Mouse (Mus musculus) spleen, adult 2 months (tissue): ENCODE measurements at regions not wholly inside any gene's neighbourhood (a gene's known extent, or its start where the extent isn't known, plus 50 kb on each side); places are given as distances from the start of the nearest gene placed in this dataset.

Experiments
- CTCF ChIP-seq: fragments of 200-500 bp; IDR thresholded peaks from 2 replicates; pipeline ENCODE4 v1.5.1; 2011; ENCODE audit warnings: mild to moderate bottlenecking, inconsistent platforms; ENCODE audit not compliant: insufficient read depth, insufficient read length, insufficient replicate concordance; ENCODE audit errors: extremely low read depth
- POLR2A ChIP-seq: fragments of 200-500 bp; IDR thresholded peaks from 2 replicates; pipeline ENCODE4 v1.6.1; 2011; ENCODE audit warnings: low read depth, low read length, inconsistent platforms

GRCm38 (mm10) chr3:130901343-130901742 lies 171.1 kb upstream of the Rpl34 start:
- no peak for TF ChIP-seq POLR2A
- no peak for TF ChIP-seq CTCF
